Mouse (Mus musculus) brain, embryonic 14.5 days (tissue): ENCODE data around the gene Mfap2. TPM values are rescaled to one million over a fixed set of nuclear protein-coding genes. Genes with fewer than 3 reads are reported as not detected.

ENCODE experiments used
- DNase-seq: peaks from one replicate; pipeline ENCODE4 v3.0.0-alpha.2; 2011; ENCODE audit warnings: low read depth
- CTCF ChIP-seq: fragments of 200-500 bp; IDR thresholded peaks from 2 replicates; pipeline ENCODE4 v1.5.1; 2012; ENCODE audit warnings: inconsistent platforms, mild to moderate bottlenecking, moderate library complexity, borderline replicate concordance; ENCODE audit not compliant: insufficient read depth, insufficient read length; ENCODE audit errors: extremely low read depth
- POLR2A ChIP-seq: fragments of 200-500 bp; IDR thresholded peaks from 2 replicates; pipeline ENCODE4 v1.6.1; 2012; ENCODE audit warnings: mild to moderate bottlenecking, inconsistent platforms, borderline replicate concordance; ENCODE audit not compliant: poor library complexity, insufficient read depth, insufficient read length, severe bottlenecking; ENCODE audit errors: extremely low read depth
- polyA plus RNA-seq: library from polyadenylated mRNA; depleted of rRNA; stranded (reverse); fragments of >200 nt; gene quantifications from 2 replicates; pipeline ENCODE4 v1.2.3, GENCODE M21; 2012

Mfap2 gene
- polyA plus RNA-seq, 1 experiment, result 186 TPM

GRCm38 (mm10) chr4:140988706-140989290 lies 21.4 kb upstream of the Mfap2 start:
- no peak for DNase-seq
- TF ChIP-seq CTCF (no peak), POLR2A (no peak)

- TF ChIP-seq CTCF (no peak), POLR2A (no peak)
- no peak for DNase-seq
Observed at GRCm38 (mm10) chr4:140989447-140989846, 20.8 kb upstream of the Mfap2 start.

- DNase-seq, result no peak
- TF ChIP-seq POLR2A (no peak), CTCF (no peak)
Observed at GRCm38 (mm10) chr4:140992215-140992614, 18.0 kb upstream of the Mfap2 start.

- DNase-seq, result no peak
- TF ChIP-seq POLR2A (no peak), CTCF (no peak)
Observed at GRCm38 (mm10) chr4:140993846-140994245, 16.4 kb upstream of the Mfap2 start.

GRCm38 (mm10) chr4:140995811-140996210 lies 14.4 kb upstream of the Mfap2 start:
- DNase-seq, result no peak
- TF ChIP-seq CTCF, result no peak
- no peak for TF ChIP-seq POLR2A

GRCm38 (mm10) chr4:140996812-140997211 lies 13.4 kb upstream of the Mfap2 start:
- DNase-seq, result no peak
- TF ChIP-seq CTCF, result no peak
- no peak for TF ChIP-seq POLR2A

GRCm38 (mm10) chr4:141005983-141006382 lies 4.2 kb upstream of the Mfap2 start:
- no peak for TF ChIP-seq POLR2A
- TF ChIP-seq CTCF, result peak; percentile 44; the same call in 1 of the 2 replicates
- no peak for DNase-seq

- no peak for TF ChIP-seq CTCF
- TF ChIP-seq POLR2A, result no peak
- DNase-seq, result no peak
Observed at GRCm38 (mm10) chr4:141008028-141008427, 2.2 kb upstream of the Mfap2 start.

GRCm38 (mm10) chr4:141010526-141010925 lies 308 bp downstream of the Mfap2 start:
- TF ChIP-seq POLR2A, result peak; percentile 40; the same call in 1 of the 2 replicates
- TF ChIP-seq CTCF, result no peak
- peak; percentile 90 for DNase-seq

- no peak for TF ChIP-seq CTCF
- TF ChIP-seq POLR2A, result no peak
- peak; percentile 68 for DNase-seq
Observed at GRCm38 (mm10) chr4:141010941-141011429, 767 bp downstream of the Mfap2 start.

- peak; percentile 89 for DNase-seq
- TF ChIP-seq CTCF, result no peak
- no peak for TF ChIP-seq POLR2A
Observed at GRCm38 (mm10) chr4:141011556-141012328, 1.5 kb downstream of the Mfap2 start.

- no peak for TF ChIP-seq POLR2A
- TF ChIP-seq CTCF, result no peak
- peak; percentile 72 for DNase-seq
Observed at GRCm38 (mm10) chr4:141012558-141012957, 2.3 kb downstream of the Mfap2 start.

GRCm38 (mm10) chr4:141014114-141014513 lies 3.9 kb downstream of the Mfap2 start:
- TF ChIP-seq CTCF, result no peak
- no peak for TF ChIP-seq POLR2A
- no peak for DNase-seq
